Mouse (Mus musculus): ENCODE measurements around the gene H2-Q7. TPM values are rescaled to one million over a fixed set of nuclear protein-coding genes. Genes with fewer than 3 reads are reported as not detected.
A peak's percentile ranks its signal among the peaks of the same experiment; 100 is the strongest.
"Not testable (repeated sequence)": the region's sequence is repeated elsewhere in the genome, so short reads cannot be mapped to it uniquely, and the experiment has no call there.

H2-Q7 gene
- polyA plus RNA-seq, 1 experiment from 2014 or later, result 2.6 TPM

DNA sequence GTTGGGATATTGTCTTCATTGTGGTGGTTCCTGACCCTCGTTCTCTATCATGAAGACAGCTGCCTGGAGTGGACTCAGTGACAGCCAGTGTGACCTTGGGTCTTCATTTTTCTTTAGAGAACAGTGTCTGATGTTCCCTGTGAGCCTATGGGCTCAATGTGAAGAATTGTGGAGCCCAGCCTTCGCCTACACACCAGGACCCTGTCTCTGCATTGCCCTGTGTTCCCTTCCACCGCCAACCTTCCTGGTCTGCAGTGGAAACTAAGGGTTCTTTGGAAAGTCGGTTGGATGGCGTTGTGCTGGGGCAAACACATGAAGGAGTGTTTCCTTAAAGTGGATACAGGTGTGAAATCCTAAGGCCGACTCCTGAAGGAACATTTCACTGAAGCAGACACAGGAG, 10.1 kb upstream of the H2-Q7 start:
- not testable (repeated sequence) for H3K4me3 ChIP-seq (ENCODE audit: low read depth, low read length); H3K36me3 ChIP-seq (ENCODE audit: control insufficient read depth, insufficient read depth, low read length); H3K27ac ChIP-seq (ENCODE audit: low read depth, low read length); H3K4me1 ChIP-seq (ENCODE audit: control insufficient read depth, insufficient read depth, low read length); H3K9me3 ChIP-seq (replicated peaks; ENCODE audit: control insufficient read depth, low read length); H3K9ac ChIP-seq (ENCODE audit: low read depth, low read length); ATAC-seq (replicated peaks; ENCODE audit: insufficient number of reproducible peaks, low FRiP score, low TSS enrichment); H3K4me2 ChIP-seq
- WGBS (ENCODE audit: insufficient replicate concordance), result 74% methylated on average over 6 of the region's 6 CpGs
- H3K27me3 ChIP-seq (ENCODE audit: control insufficient read depth, insufficient read depth, low read length), result peaks cover 24% of the 10 kb centered on the region

DNA sequence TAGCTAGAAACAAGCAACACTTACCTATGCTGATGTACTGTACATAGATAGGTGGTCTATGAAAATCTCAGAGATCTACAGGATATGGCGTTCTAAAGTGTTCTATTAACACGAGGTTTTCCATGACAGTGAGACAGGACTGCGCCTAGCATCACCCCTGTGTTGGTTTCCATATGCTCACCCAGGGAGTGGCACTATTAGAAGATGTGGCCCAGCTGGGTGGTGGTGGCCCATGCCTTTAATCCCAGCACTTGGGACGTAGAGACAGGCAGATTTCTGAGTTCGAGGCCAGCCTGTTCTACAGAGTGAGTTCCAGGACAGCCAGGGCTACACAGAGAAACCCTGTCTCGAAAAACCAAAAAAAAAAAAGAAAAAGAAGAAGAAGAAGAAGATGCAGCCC, 8.3 kb upstream of the H2-Q7 start:
- peaks cover 16% of the 10 kb centered on the region for H3K27me3 ChIP-seq (ENCODE audit: control insufficient read depth, insufficient read depth, low read length)
- H3K4me1 ChIP-seq (ENCODE audit: control insufficient read depth, insufficient read depth, low read length); H3K9me3 ChIP-seq (replicated peaks; ENCODE audit: control insufficient read depth, low read length); ATAC-seq (replicated peaks; ENCODE audit: insufficient number of reproducible peaks, low FRiP score, low TSS enrichment); H3K9ac ChIP-seq (ENCODE audit: low read depth, low read length); H3K4me2 ChIP-seq; H3K4me3 ChIP-seq (ENCODE audit: low read depth, low read length); H3K27ac ChIP-seq (ENCODE audit: low read depth, low read length); H3K36me3 ChIP-seq (ENCODE audit: control insufficient read depth, insufficient read depth, low read length): not testable (repeated sequence)
- 75% methylated on average over 6 of the region's 6 CpGs for WGBS (ENCODE audit: insufficient replicate concordance)

DNA sequence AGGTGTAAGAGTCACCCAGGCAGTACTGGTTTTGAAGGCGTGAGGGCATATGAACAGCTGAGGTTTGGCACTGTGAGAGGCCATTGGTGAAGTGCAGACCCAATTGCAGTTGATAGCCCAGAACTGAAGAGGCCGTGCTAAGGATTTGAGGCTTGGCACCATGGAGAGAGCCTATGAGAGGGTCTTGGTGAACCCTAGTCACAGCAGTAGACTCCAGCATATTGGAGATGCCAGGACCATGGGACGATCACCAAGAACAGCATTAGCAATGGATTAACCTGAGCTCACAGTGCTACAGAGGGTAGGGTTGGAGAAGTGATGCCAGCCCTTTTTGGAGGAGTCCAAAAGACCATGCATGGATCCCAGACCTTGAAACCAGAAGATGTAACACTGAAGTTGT, 6.8 kb upstream of the H2-Q7 start:
- H3K9me3 ChIP-seq (replicated peaks; ENCODE audit: control insufficient read depth, low read length); ATAC-seq (replicated peaks; ENCODE audit: insufficient number of reproducible peaks, low FRiP score, low TSS enrichment); H3K9ac ChIP-seq (ENCODE audit: low read depth, low read length); H3K27me3 ChIP-seq (ENCODE audit: control insufficient read depth, insufficient read depth, low read length); H3K36me3 ChIP-seq (ENCODE audit: control insufficient read depth, insufficient read depth, low read length); H3K4me2 ChIP-seq; H3K4me1 ChIP-seq (ENCODE audit: control insufficient read depth, insufficient read depth, low read length); H3K27ac ChIP-seq (ENCODE audit: low read depth, low read length); H3K4me3 ChIP-seq (ENCODE audit: low read depth, low read length): not testable (repeated sequence)
- 77% methylated on average over 2 of the region's 3 CpGs for WGBS (ENCODE audit: insufficient replicate concordance)

DNA sequence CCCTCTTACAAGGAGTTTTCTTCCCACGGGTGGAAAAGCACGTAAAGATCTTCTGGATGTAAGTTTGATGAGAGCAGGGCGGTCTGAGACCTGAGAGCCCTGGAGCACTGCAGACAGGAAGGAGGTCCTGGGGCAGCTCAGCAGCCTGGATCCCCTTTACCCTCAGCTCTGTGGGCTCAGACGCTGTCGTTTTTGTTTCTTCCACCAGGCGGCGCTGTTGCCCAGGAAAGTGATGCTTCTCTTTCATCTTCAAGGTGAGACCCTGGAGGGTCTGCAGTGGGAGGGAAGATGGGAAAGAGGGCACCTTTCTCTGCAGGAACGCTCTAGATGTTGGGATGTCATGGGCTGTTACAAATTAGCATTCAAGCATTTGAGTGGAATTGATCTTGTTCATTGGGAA, 4.1 kb upstream of the H2-Q7 start:
- H3K4me3 ChIP-seq (ENCODE audit: low read depth, low read length); H3K4me1 ChIP-seq (ENCODE audit: control insufficient read depth, insufficient read depth, low read length); H3K9ac ChIP-seq (ENCODE audit: low read depth, low read length); ATAC-seq (replicated peaks; ENCODE audit: insufficient number of reproducible peaks, low FRiP score, low TSS enrichment); H3K4me2 ChIP-seq; H3K27ac ChIP-seq (ENCODE audit: low read depth, low read length); H3K9me3 ChIP-seq (replicated peaks; ENCODE audit: control insufficient read depth, low read length); H3K36me3 ChIP-seq (ENCODE audit: control insufficient read depth, insufficient read depth, low read length): not testable (repeated sequence)
- H3K27me3 ChIP-seq (ENCODE audit: control insufficient read depth, insufficient read depth, low read length), result peaks cover 18% of the 10 kb centered on the region
- WGBS (ENCODE audit: insufficient replicate concordance), result 8% methylated on average over 8 of the region's 8 CpGs

DNA sequence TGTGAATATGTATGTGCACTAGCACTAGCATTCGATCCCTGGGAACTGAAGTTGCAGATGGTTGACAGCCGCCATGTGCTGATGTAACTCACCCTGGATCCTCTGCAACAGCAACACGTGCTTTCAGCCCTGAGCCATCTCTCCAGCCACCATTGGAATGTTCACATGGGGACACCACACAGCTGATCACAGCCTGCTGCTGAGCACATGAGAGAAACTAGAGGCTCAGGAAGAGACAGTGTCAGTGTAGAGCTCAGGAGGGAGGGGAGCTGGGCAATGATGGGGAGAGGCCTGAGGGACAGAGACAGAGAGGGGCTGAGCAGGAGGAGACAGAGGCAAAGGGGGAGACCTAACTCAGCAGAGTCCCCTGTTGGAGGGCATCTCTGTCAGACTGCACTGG, 3.4 kb upstream of the H2-Q7 start:
- 74% methylated on average over 3 of the region's 3 CpGs for WGBS (ENCODE audit: insufficient replicate concordance)
- not testable (repeated sequence) for H3K4me2 ChIP-seq; H3K4me1 ChIP-seq (ENCODE audit: control insufficient read depth, insufficient read depth, low read length); H3K4me3 ChIP-seq (ENCODE audit: low read depth, low read length); H3K36me3 ChIP-seq (ENCODE audit: control insufficient read depth, insufficient read depth, low read length); H3K9me3 ChIP-seq (replicated peaks; ENCODE audit: control insufficient read depth, low read length); H3K27ac ChIP-seq (ENCODE audit: low read depth, low read length); ATAC-seq (replicated peaks; ENCODE audit: insufficient number of reproducible peaks, low FRiP score, low TSS enrichment); H3K9ac ChIP-seq (ENCODE audit: low read depth, low read length)
- peaks cover 24% of the 10 kb centered on the region for H3K27me3 ChIP-seq (ENCODE audit: control insufficient read depth, insufficient read depth, low read length)

DNA sequence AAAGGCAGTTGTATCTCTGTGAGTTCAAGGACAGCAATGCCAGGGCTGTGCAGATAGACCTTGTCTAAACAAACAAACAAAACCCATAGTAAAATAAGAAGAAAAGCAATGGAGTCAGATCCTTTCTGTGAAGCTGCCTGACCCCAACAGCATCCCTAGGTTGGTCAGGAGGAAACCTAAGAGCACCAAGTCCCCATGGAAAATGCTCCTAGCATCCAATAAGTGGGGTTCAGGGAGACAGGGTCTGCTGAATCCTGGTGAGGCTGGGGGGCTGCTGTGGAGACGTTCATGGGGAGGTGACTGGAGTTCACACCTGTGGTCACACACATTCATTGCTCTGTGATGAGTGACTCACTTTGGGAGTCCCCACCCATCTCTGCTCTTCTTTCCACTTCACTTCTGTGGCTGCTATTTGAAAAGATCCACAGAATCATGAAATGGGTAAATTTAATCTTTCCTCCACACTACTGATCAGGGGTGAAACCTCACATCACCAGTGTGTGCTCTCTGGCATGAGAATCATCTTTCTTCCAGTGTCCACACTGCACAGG, 1.5 kb upstream of the H2-Q7 start:
- H3K27me3 ChIP-seq (ENCODE audit: control insufficient read depth, insufficient read depth, low read length), result peaks cover 24% of the 10 kb centered on the region
- not testable (repeated sequence) for H3K4me1 ChIP-seq (ENCODE audit: control insufficient read depth, insufficient read depth, low read length); H3K4me2 ChIP-seq; H3K9me3 ChIP-seq (replicated peaks; ENCODE audit: control insufficient read depth, low read length); H3K27ac ChIP-seq (ENCODE audit: low read depth, low read length); ATAC-seq (replicated peaks; ENCODE audit: insufficient number of reproducible peaks, low FRiP score, low TSS enrichment); H3K36me3 ChIP-seq (ENCODE audit: control insufficient read depth, insufficient read depth, low read length); H3K4me3 ChIP-seq (ENCODE audit: low read depth, low read length); H3K9ac ChIP-seq (ENCODE audit: low read depth, low read length)
- 43% methylated on average over 1 of the region's 1 CpGs for WGBS (ENCODE audit: insufficient replicate concordance)

DNA sequence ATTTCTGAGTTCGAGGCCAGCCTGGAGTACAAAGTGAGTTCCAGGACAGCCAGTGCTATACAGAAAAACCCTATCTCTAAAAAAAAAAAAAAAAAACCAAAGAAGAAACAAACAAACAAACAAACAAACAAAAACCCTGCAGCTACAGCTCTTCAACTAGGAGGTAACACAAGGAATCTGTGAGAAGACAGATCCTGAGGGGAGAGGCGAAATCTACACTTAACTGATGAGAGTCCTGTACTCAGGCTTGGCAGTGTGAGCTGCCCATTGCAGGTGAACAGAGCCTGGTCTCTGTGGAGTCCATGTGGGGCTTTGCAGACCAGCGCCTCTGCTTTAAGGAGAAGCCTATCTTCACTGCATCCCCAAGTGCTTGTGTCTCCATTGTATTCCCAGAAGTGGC, 560 bp upstream of the H2-Q7 start:
- H3K36me3 ChIP-seq (ENCODE audit: control insufficient read depth, insufficient read depth, low read length); H3K9ac ChIP-seq (ENCODE audit: low read depth, low read length); ATAC-seq (replicated peaks; ENCODE audit: insufficient number of reproducible peaks, low FRiP score, low TSS enrichment); H3K4me1 ChIP-seq (ENCODE audit: control insufficient read depth, insufficient read depth, low read length); H3K4me2 ChIP-seq; H3K27ac ChIP-seq (ENCODE audit: low read depth, low read length); H3K9me3 ChIP-seq (replicated peaks; ENCODE audit: control insufficient read depth, low read length): not testable (repeated sequence)
- Histone ChIP-seq H3K4me3 (ENCODE audit: low read depth, low read length) (0 out of 2 replicates have a peak overlapping the region, but pooled peaks have one; percentile 47), H3K27me3 (ENCODE audit: control insufficient read depth, insufficient read depth, low read length) (peaks cover 24% of the 10 kb centered on the region)
- WGBS (ENCODE audit: insufficient replicate concordance), result 53% methylated on average over 2 of the region's 3 CpGs

DNA sequence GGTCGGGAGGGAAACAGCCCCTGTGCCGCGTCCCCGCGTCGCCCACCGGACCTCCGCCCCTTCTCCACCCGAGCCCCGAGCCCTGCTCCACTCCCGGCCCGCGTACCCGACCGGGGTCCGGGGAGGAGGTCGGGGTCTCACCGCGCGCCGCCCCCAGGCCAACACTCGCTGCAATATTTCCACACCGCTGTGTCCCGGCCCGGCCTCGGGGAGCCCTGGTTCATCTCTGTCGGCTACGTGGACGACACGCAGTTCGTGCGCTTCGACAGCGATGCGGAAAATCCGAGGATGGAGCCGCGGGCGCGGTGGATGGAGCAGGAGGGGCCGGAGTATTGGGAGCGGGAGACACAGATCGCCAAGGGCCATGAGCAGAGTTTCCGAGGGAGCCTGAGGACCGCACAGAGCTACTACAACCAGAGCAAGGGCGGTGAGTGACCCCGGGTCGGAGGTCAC, 366 bp downstream of the H2-Q7 start:
- WGBS (ENCODE audit: insufficient replicate concordance), result 1% methylated on average over 41 of the region's 48 CpGs
- Histone ChIP-seq H3K4me2 (peak overlapping the region; percentile 80), H3K27me3 (ENCODE audit: control insufficient read depth, insufficient read depth, low read length) (peaks cover 24% of the 10 kb centered on the region), H3K9ac (ENCODE audit: low read depth, low read length) (0 out of 2 replicates have a peak overlapping the region, but pooled peaks have one; percentile 28), H3K4me3 (ENCODE audit: low read depth, low read length) (peak overlapping the region; percentile 47)
- H3K9me3 ChIP-seq (replicated peaks; ENCODE audit: control insufficient read depth, low read length); H3K36me3 ChIP-seq (ENCODE audit: control insufficient read depth, insufficient read depth, low read length); H3K4me1 ChIP-seq (ENCODE audit: control insufficient read depth, insufficient read depth, low read length); H3K27ac ChIP-seq (ENCODE audit: low read depth, low read length): not testable (repeated sequence)
- peak; percentile 36 for ATAC-seq (replicated peaks; ENCODE audit: insufficient number of reproducible peaks, low FRiP score, low TSS enrichment)

DNA sequence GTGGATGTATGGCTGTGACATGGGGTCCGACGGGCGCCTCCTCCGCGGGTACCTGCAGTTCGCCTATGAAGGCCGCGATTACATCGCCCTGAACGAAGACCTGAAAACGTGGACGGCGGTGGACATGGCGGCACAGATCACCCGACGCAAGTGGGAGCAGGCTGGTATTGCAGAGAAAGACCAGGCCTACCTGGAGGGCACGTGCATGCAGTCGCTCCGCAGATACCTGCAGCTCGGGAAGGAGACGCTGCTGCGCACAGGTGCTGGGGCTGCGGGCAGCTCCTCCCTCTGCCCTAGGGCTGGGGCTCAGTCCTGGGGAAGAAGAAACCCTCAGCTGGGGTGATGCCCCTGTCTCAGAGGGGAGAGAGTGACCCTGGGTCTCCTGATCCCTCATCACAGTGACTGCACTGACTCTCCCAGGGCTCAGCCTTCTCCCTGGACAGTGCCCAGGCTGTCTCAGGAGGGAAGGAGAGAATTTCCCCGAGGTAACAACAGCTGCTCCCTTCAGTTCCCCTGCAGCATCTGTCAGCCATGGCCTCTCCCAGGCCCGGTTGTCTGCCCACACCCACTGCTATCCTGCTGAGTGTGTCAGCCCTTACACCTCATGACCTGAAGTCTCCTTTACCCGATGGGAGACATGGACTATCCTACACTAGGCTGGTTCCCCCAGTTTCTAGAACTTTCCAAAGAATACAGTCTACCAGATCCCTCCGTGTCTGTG, 1.1 kb downstream of the H2-Q7 start:
- H3K9ac ChIP-seq (ENCODE audit: low read depth, low read length); H3K4me3 ChIP-seq (ENCODE audit: low read depth, low read length); H3K4me1 ChIP-seq (ENCODE audit: control insufficient read depth, insufficient read depth, low read length); ATAC-seq (replicated peaks; ENCODE audit: insufficient number of reproducible peaks, low FRiP score, low TSS enrichment); H3K36me3 ChIP-seq (ENCODE audit: control insufficient read depth, insufficient read depth, low read length); H3K27ac ChIP-seq (ENCODE audit: low read depth, low read length); H3K4me2 ChIP-seq; H3K9me3 ChIP-seq (replicated peaks; ENCODE audit: control insufficient read depth, low read length): not testable (repeated sequence)
- 32% methylated on average over 27 of the region's 27 CpGs for WGBS (ENCODE audit: insufficient replicate concordance)
- peaks cover 24% of the 10 kb centered on the region for H3K27me3 ChIP-seq (ENCODE audit: control insufficient read depth, insufficient read depth, low read length)

Measured in heart, embryonic 11.5 days (tissue).